Mouse (Mus musculus): ENCODE measurements around the gene Jkamp. TPM values are rescaled to one million over a fixed set of nuclear protein-coding genes. Genes with fewer than 3 reads are reported as not detected.
"Not testable (repeated sequence)": the region's sequence is repeated elsewhere in the genome, so short reads cannot be mapped to it uniquely, and the experiment has no call there.

The Jkamp gene
- 13.1 and 17.9 TPM in 2 replicates for polyA plus RNA-seq (2012; rRNA removed)

DNA sequence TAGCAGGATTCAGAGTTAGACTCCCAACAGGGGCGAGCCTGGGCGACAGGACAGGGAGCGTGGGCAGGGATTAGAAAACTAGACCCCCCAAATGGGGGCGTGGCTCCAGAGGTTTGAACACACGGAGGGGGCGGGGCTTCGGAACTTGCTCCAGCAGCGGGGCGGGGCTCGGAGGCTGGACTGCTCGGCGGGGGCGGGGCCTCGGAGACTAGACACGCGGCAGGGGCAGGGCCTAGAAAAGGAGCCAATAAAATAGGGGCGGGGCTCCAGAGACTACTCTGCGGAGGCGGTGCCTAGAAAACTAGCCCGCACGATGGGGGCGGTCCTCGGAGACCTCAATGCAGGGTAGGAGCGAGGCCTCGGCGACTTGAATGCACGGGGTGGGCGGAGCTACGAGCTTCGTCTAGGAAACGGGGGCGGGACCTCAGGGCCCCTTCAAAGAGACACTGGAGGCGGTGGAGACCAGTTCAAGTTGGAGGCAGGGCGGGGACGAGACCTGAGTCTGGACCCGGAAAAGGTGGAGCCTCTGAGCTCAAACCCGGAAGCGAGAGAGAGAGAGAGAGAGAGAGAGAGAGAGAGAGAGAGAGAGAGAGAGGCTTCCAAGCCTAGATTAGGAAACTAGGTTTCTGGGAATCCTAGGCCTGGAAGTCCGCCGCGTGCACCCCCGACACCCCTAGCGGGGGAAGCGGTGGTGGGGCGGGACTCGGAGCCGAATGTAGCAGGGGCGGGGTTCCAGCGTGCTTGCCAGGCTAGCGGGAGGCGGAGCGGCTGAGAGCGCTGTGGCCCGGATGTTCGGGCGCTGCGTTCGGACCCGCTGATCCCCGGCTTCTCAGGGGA, at the start of gene Jkamp, which contains the start of gene L3hypdh:
TSS of gene Jkamp (plus strand) at position 261 of the 837 bp plus-strand sequence.
TSS of gene L3hypdh (minus strand) at position 111 of the 837 bp plus-strand sequence.
- H3K27me3 ChIP-seq (ENCODE audit: control insufficient read depth, insufficient read depth, low read length) = no peaks in the 10 kb centered on the region
- H3K4me3 ChIP-seq (ENCODE audit: control insufficient read depth, low read depth, low read length) = peak within 1 kb of the TSS; percentile 87
- H3K27ac ChIP-seq (ENCODE audit: control insufficient read depth, insufficient read depth, low read depth, low read length) = peak within 1 kb of the TSS; percentile 80
- TF ChIP-seq POLR2A (IDR thresholded peaks at IDR 0.05; ENCODE audit: control insufficient read depth, low read depth, low read length) = peak; percentile 66
- no peak for TF ChIP-seq CTCF (IDR thresholded peaks at IDR 0.05; ENCODE audit: control insufficient read depth, insufficient read depth, insufficient replicate concordance, low read depth, low read length)
- H3K4me1 ChIP-seq (ENCODE audit: control insufficient read depth, insufficient read depth, low read length) = peaks cover 8% of the 10 kb centered on the region
- H3K36me3 ChIP-seq (ENCODE audit: control insufficient read depth, insufficient read depth, low read length) = no peaks in the 10 kb centered on the region

DNA sequence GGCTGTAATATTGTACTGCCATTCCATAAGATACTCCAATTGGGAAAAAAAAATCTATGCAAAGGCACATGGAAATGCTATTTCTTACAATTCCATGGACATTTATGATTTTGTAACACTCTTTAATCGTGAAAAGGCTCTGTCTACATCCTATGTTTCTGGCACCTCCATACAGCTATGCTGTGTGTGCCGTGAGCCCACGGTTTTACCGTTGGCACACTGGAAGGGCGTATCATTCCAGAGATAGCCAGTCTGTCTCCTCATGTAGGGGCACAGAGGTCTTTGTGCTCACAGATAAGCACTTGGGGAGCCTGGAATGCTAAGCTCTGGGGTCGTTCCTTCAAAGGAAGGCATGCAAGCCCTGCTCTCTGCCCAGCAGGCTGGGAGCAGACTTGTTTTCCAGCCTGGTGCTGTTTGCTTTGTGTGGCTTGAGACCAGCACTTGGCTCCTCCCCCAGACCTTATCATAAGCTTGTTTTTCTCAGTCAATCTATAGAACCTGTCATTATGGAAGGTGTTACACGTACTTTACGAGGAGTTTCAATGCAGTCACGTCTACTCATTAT, 49.2 kb upstream of the Jkamp start:
- no peaks in the 10 kb centered on the region for H3K4me1 ChIP-seq (ENCODE audit: control insufficient read depth, insufficient read depth, low read length)
- H3K36me3 ChIP-seq (ENCODE audit: control insufficient read depth, insufficient read depth, low read length) = no peaks in the 10 kb centered on the region
- TF ChIP-seq POLR2A (IDR thresholded peaks at IDR 0.05; ENCODE audit: control insufficient read depth, low read depth, low read length) = no peak
- TF ChIP-seq CTCF (IDR thresholded peaks at IDR 0.05; ENCODE audit: control insufficient read depth, insufficient read depth, insufficient replicate concordance, low read depth, low read length) = no peak
- no peaks in the 10 kb centered on the region for H3K27me3 ChIP-seq (ENCODE audit: control insufficient read depth, insufficient read depth, low read length)
- H3K4me3 ChIP-seq (ENCODE audit: control insufficient read depth, low read depth, low read length) = no peak overlapping the region
- no peak overlapping the region for H3K27ac ChIP-seq (ENCODE audit: control insufficient read depth, insufficient read depth, low read depth, low read length)

DNA sequence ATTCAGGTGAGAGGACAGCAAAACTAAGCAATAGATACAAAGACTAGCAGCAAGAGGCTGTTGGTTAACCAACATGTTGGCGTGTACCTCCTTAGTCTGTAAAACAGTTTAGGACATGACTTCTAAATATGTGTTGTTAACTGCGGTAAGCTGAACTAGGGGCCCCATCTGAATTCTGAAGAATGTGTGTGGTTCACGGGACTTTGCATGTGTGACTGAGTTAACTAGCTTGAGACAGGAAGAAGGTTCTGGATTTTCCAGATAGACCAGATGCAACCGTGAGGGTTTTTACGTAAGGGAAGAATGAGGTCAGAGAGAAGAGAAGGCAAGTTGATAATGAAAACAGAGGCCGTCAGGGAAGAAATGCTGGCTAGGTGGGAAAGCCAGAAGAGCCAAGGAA, 48.3 kb upstream of the Jkamp start:
- TF ChIP-seq POLR2A (IDR thresholded peaks at IDR 0.05; ENCODE audit: control insufficient read depth, low read depth, low read length) (no peak), CTCF (IDR thresholded peaks at IDR 0.05; ENCODE audit: control insufficient read depth, insufficient read depth, insufficient replicate concordance, low read depth, low read length) (no peak)
- no peaks in the 10 kb centered on the region for H3K27me3 ChIP-seq (ENCODE audit: control insufficient read depth, insufficient read depth, low read length)

DNA sequence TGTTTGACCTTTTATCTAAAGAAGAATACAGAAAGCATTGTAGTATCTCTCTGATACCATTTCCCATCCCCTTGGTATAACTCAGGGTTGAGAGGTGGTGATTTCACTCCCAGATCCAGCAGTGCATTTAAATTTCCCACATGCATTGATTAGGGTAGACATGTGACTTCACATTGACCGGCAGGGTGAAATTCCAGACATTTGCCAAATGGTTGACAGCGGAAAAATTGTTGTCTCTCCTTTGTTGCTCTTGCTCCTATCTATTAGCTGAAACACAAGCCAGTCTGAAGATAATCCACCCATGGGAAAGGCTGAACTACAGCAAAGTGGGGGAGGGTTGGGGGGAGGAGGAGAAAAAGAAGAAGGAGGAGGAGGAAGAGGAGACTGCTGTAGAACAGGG, 46.5 kb upstream of the Jkamp start:
- no peak overlapping the region for H3K27ac ChIP-seq (ENCODE audit: control insufficient read depth, insufficient read depth, low read depth, low read length)
- H3K36me3 ChIP-seq (ENCODE audit: control insufficient read depth, insufficient read depth, low read length) = no peaks in the 10 kb centered on the region
- TF ChIP-seq CTCF (IDR thresholded peaks at IDR 0.05; ENCODE audit: control insufficient read depth, insufficient read depth, insufficient replicate concordance, low read depth, low read length) (no peak), POLR2A (IDR thresholded peaks at IDR 0.05; ENCODE audit: control insufficient read depth, low read depth, low read length) (no peak)
- H3K27me3 ChIP-seq (ENCODE audit: control insufficient read depth, insufficient read depth, low read length) = no peaks in the 10 kb centered on the region
- no peak overlapping the region for H3K4me3 ChIP-seq (ENCODE audit: control insufficient read depth, low read depth, low read length)
- H3K4me1 ChIP-seq (ENCODE audit: control insufficient read depth, insufficient read depth, low read length) = no peaks in the 10 kb centered on the region

More for the DNA sequence above, 48.3 kb upstream of the Jkamp start:
- Histone ChIP-seq H3K4me3 (ENCODE audit: control insufficient read depth, low read depth, low read length) (no peak overlapping the region), H3K4me1 (ENCODE audit: control insufficient read depth, insufficient read depth, low read length) (no peaks in the 10 kb centered on the region), H3K36me3 (ENCODE audit: control insufficient read depth, insufficient read depth, low read length) (no peaks in the 10 kb centered on the region), H3K27ac (ENCODE audit: control insufficient read depth, insufficient read depth, low read depth, low read length) (no peak overlapping the region)

DNA sequence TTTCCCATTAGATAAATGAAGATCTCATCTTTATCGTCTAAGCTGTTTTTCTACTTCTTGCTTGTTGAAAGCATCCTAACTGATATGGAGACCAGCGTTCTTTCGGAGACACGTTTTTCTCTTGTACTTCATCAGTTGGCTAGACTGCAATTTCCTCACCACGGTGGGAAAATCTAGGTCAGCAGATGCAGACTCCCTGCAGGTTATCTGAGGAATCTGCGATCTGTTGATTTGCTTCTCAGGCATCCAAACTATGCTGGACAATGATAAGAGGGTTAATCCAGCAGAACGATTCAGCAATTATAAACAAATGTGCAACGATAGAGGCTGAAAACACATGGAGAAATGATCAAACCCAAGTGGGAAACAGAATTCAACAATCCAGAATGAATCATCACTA, 45.9 kb upstream of the Jkamp start:
- H3K27me3 ChIP-seq (ENCODE audit: control insufficient read depth, insufficient read depth, low read length) = no peaks in the 10 kb centered on the region
- H3K27ac ChIP-seq (ENCODE audit: control insufficient read depth, insufficient read depth, low read depth, low read length) = no peak overlapping the region
- H3K36me3 ChIP-seq (ENCODE audit: control insufficient read depth, insufficient read depth, low read length) = no peaks in the 10 kb centered on the region
- H3K4me1 ChIP-seq (ENCODE audit: control insufficient read depth, insufficient read depth, low read length) = no peaks in the 10 kb centered on the region
- H3K4me3 ChIP-seq (ENCODE audit: control insufficient read depth, low read depth, low read length) = no peak overlapping the region
- TF ChIP-seq CTCF (IDR thresholded peaks at IDR 0.05; ENCODE audit: control insufficient read depth, insufficient read depth, insufficient replicate concordance, low read depth, low read length) (no peak), POLR2A (IDR thresholded peaks at IDR 0.05; ENCODE audit: control insufficient read depth, low read depth, low read length) (no peak)

DNA sequence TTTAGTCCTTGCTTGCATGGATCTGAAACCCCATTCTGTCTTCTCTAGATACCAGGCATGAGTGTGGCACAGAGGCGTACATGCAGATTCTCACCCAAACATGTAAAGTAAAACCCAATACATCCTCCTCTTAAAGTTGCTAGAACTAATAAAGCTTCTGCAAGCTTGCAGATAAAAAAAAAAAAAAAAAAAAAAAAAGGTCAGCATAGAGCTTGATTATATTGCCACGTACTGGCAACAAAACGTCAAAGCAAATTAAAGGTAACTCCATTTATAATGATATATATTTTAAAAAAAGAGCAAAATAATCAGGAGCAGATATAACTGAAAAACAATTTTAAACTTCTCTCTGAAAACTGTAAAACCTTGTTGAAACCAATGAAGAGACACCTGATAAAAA, 44.2 kb upstream of the Jkamp start:
- H3K4me1 ChIP-seq (ENCODE audit: control insufficient read depth, insufficient read depth, low read length) = no peaks in the 10 kb centered on the region
- H3K27ac ChIP-seq (ENCODE audit: control insufficient read depth, insufficient read depth, low read depth, low read length) = no peak overlapping the region
- H3K4me3 ChIP-seq (ENCODE audit: control insufficient read depth, low read depth, low read length) = no peak overlapping the region
- no peaks in the 10 kb centered on the region for H3K27me3 ChIP-seq (ENCODE audit: control insufficient read depth, insufficient read depth, low read length)
- no peaks in the 10 kb centered on the region for H3K36me3 ChIP-seq (ENCODE audit: control insufficient read depth, insufficient read depth, low read length)
- no peak for TF ChIP-seq POLR2A (IDR thresholded peaks at IDR 0.05; ENCODE audit: control insufficient read depth, low read depth, low read length)
- no peak for TF ChIP-seq CTCF (IDR thresholded peaks at IDR 0.05; ENCODE audit: control insufficient read depth, insufficient read depth, insufficient replicate concordance, low read depth, low read length)

DNA sequence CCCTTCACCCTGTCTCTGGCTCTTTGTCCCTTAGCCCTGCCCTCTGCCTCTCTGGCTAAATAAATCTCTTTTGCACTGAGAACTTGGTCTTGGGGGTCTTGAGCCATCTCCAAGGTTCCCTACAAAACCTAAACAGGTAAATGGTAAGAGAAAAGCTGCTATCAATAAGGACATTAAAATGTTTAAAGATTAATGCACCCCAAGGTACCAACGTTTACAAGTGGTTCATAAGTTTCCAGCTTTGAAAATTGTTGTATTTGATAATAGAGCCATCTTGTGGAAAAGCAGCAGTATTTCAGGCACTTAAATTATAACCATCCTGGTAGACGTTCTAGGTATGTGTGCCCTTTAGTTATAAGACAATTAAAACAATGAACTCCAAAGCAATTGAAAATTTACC, 37.9 kb upstream of the Jkamp start:
- Histone ChIP-seq H3K27me3 (ENCODE audit: control insufficient read depth, insufficient read depth, low read length) (no peaks in the 10 kb centered on the region), H3K36me3 (ENCODE audit: control insufficient read depth, insufficient read depth, low read length) (no peaks in the 10 kb centered on the region), H3K27ac (ENCODE audit: control insufficient read depth, insufficient read depth, low read depth, low read length) (no peak overlapping the region), H3K4me1 (ENCODE audit: control insufficient read depth, insufficient read depth, low read length) (no peaks in the 10 kb centered on the region), H3K4me3 (ENCODE audit: control insufficient read depth, low read depth, low read length) (no peak overlapping the region)
- TF ChIP-seq POLR2A (IDR thresholded peaks at IDR 0.05; ENCODE audit: control insufficient read depth, low read depth, low read length) (no peak), CTCF (IDR thresholded peaks at IDR 0.05; ENCODE audit: control insufficient read depth, insufficient read depth, insufficient replicate concordance, low read depth, low read length) (no peak)

DNA sequence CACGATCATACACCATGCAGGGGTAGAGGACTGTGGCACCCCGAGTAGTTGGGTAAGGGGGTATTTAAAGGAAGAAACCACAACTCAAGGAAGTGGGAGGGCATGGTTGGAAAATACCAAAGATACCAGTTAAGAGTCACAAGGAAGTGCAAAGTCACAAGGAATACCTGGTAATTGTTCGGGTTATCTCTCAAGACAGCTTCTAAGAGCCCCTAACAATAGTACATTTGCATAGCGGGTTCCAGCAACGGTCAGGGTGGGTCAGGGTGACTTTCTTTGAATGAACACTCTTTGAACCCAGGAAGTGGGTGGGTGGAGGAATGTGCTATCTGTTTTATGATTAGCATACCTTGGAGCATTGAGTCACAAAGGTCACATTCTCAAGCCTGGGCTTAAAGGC, 35.2 kb upstream of the Jkamp start:
- not testable (repeated sequence) for H3K36me3 ChIP-seq (ENCODE audit: control insufficient read depth, insufficient read depth, low read length); H3K4me1 ChIP-seq (ENCODE audit: control insufficient read depth, insufficient read depth, low read length); H3K4me3 ChIP-seq (ENCODE audit: control insufficient read depth, low read depth, low read length); H3K27me3 ChIP-seq (ENCODE audit: control insufficient read depth, insufficient read depth, low read length); H3K27ac ChIP-seq (ENCODE audit: control insufficient read depth, insufficient read depth, low read depth, low read length)

Data from testis, adult 2 months (tissue).